Mouse (Mus musculus): Measurements from ENCODE around the gene Gadd45gip1.

Gadd45gip1 gene

GRCm38 (mm10) chr8:84847684-84848435 is 16.5 kb downstream of the Gadd45gip1 start:
- DNase-seq (ENCODE audit: low spot score in 2 of 2): no peak

GRCm38 (mm10) chr8:84856434-84856833 is 25.1 kb downstream of the Gadd45gip1 start:
- no peak for DNase-seq (ENCODE audit: low spot score in 2 of 2)

- peak; percentile 96 to 97 for DNase-seq (ENCODE audit: low spot score in 2 of 2)
Measured at GRCm38 (mm10) chr8:84856864-84857441, 25.6 kb downstream of the Gadd45gip1 start, which contains the start of gene Farsa. Farsa (plus strand) TSS chr8:84856989.

GRCm38 (mm10) chr8:84871376-84872308 is 40.3 kb downstream of the Gadd45gip1 start, which contains the start of gene Syce2:
Syce2 (plus strand) TSS chr8:84872111.
- DNase-seq (ENCODE audit: low spot score in 2 of 2): peak; percentile 76 to 84

- peak in 1 of 2 experiments; percentile 44 for DNase-seq (ENCODE audit: low spot score in 2 of 2)
Measured at GRCm38 (mm10) chr8:84872309-84872965, 41.1 kb downstream of the Gadd45gip1 start.

GRCm38 (mm10) chr8:84873016-84873415 is 41.7 kb downstream of the Gadd45gip1 start:
- no peak for DNase-seq (ENCODE audit: low spot score in 2 of 2)

- DNase-seq (ENCODE audit: low spot score in 2 of 2): no peak
Measured at GRCm38 (mm10) chr8:84874339-84874738, 43.0 kb downstream of the Gadd45gip1 start.

- DNase-seq (ENCODE audit: low spot score in 2 of 2): no peak
Measured at GRCm38 (mm10) chr8:84877297-84878035, 46.1 kb downstream of the Gadd45gip1 start.

GRCm38 (mm10) chr8:84878915-84879314 is 47.6 kb downstream of the Gadd45gip1 start:
- no peak for DNase-seq (ENCODE audit: low spot score in 2 of 2)

- DNase-seq (ENCODE audit: low spot score in 2 of 2): no peak
Measured at GRCm38 (mm10) chr8:84884728-84885127, 53.4 kb downstream of the Gadd45gip1 start.
